Mouse (Mus musculus) lung, postnatal 25 days (tissue): ENCODE results near the gene Sh3d19.
"Not testable (repeated sequence)": the region's sequence is repeated elsewhere in the genome, so short reads cannot be mapped to it uniquely, and the experiment has no call there.

Experiments used
- DNase-seq: peaks from one replicate; pipeline ENCODE4 v3.0.0; 2022; ENCODE audit warnings: low spot score

Gene Sh3d19

DNA sequence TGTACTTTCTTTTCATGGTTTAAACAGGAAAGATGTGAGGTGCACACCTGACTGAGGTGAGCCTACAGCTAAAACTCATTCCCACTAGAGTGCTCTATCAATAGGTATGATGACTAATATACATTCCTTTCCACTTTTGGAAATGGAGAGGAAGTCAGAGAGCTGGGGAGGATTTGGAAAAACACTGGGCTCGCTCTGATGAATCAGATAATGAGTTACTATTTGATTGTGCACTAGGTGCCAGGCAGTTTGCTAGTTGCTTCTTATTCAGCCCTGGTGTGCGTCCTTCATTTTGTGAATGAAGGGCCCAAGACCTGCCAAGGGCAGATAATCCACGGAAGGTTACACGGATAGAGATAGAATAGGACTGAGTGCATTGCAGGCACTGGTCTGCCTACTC, 9.1 kb downstream of the Sh3d19 start:
- no peak for DNase-seq

- not testable (repeated sequence) for DNase-seq
These were observed 10.9 kb downstream of the Sh3d19 start for GRCm38 (mm10) chr3:85981761-85982160.

GRCm38 (mm10) chr3:85984537-85984936, 13.6 kb downstream of the Sh3d19 start:
- DNase-seq, result no peak

DNA sequence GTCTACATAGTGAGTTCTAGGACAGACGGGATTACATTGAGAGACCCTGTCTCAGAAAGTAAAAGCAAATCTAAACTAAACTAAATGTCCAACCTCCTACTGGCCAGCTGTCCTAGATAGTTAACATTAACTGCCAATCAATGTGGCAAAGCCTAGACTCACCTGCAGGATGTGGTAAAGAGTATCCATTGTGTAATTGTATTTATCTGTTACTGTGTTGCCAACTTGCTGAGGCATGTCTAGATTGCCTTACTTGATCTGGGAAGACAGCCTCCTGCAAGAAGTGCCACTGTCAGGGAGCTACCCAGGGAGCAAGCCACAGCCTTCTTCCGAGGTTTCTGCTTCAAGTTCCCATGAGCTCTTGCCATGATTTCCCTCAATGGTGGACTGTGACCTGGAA, 16.3 kb downstream of the Sh3d19 start:
- DNase-seq, result no peak

DNA sequence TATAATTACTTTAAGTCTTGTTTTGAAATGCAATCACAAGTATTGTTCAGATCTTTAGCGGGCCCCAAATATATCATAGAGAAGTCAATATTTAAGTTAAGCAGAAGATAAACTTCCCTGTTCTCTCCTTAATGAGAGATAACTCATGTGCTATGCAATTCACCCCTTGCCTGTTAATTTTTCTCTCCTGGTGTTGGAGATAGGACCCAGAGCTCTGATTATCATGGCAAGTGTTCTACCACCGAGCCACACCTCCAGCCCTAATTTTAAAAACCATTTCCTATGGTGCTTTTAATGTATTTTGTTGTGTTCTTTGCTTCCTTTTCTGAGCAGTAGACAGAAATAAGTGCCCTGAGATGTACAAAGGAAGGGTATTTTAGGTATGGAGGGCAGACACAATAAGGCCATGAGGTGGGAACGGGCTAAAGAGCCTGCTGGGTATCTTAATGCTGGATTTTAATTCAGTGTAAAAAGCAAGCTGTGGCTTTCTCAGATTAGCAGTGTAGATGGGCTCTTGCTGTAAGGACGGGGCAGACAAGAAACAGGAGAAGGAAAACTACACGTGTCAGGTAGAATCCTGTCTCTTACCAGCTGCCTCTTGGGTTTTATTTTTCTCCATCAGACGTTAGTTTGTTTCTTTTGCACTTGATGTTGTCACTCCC, 20.4 kb downstream of the Sh3d19 start:
- no peak for DNase-seq

DNA sequence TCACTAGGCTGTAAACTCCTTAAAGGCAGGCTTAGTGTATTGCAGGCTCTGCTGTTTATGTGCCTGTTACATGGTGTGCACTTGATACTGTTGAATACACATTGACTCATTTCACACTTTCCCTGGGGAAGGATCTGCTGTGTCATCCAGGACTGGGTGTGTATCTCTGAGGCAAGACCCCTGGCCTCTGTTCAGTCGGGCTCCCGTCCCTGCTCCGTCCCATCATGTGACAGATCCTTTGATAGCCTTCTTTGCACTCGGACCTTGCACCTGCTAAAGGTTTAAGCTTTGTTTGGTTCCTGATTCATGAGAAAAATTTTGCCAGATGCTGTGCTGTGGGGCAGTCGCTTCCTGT, 20.9 kb downstream of the Sh3d19 start:
- DNase-seq, result no peak

DNA sequence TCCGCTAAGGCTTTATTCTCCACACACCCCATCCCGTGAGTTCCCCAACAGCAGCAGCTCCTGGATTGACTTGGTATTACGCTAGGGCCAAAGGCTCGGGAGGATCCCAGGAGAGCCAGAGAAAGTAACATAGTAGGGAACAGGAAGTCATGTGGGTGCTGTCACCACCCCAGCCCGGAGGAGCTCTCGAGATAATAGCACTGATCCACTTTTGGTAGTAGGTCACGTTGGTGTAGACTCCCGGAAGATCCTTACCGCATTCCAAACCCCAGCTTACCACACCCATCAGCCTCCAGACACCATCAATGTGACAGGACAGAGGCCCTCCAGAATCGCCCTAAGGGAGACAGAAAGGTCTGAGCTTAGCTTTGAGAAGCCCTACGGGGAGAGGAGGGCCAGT, 22.8 kb downstream of the Sh3d19 start:
- peak; percentile 72 for DNase-seq

DNA sequence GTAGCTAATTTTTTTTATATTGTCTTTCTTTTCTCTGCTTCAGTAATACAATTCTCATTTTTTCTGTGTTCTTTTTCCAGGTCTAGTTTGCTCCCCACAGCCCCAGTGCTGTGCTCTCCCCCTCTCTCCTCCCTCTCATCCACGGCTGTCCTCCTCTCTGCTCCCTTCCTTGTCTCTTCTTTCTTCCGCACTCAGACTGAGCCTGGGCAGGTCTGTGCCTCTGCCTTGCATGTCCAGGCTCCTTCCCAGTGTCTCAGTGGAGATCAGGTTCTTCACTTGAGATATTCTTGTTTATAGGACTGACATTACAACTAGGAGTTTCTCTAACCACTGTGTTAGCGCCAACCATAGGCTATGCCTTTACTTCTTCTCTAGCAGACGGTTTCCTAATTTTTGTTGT, 23.7 kb downstream of the Sh3d19 start:
- no peak for DNase-seq

- DNase-seq, result no peak
These were observed 30.4 kb downstream of the Sh3d19 start for GRCm38 (mm10) chr3:86001271-86001670.

- DNase-seq, result no peak
These were observed 31.5 kb downstream of the Sh3d19 start, which contains the start of gene Prss48 for GRCm38 (mm10) chr3:86002423-86002822. Gene Prss48 (minus strand): TSS chr3:86002491.

- no peak for DNase-seq
These were observed 32.0 kb downstream of the Sh3d19 start for GRCm38 (mm10) chr3:86002940-86003339.

- no peak for DNase-seq
These were observed 33.8 kb downstream of the Sh3d19 start for GRCm38 (mm10) chr3:86004751-86005150.

GRCm38 (mm10) chr3:86010618-86011017, 39.7 kb downstream of the Sh3d19 start:
- no peak for DNase-seq

DNA sequence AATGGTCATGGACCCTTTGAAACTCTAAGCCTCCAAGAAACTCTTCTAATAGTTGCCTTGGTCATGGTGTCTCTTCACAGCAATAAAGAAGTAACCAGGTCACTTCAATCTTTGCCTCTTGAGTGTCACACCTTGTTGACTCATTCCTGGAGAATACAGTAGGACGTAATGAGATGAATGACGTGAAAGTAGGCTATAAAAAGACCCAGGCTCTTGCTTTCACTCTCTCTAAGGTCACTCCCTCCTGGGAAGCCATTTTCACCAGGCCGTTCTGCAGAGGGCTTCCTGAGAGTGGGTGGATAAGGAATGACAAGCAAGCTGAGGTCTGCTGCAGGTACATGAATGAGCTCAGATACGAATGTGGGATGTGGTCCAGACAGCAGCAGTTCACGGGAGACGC, 40.5 kb downstream of the Sh3d19 start:
- DNase-seq, result no peak

DNA sequence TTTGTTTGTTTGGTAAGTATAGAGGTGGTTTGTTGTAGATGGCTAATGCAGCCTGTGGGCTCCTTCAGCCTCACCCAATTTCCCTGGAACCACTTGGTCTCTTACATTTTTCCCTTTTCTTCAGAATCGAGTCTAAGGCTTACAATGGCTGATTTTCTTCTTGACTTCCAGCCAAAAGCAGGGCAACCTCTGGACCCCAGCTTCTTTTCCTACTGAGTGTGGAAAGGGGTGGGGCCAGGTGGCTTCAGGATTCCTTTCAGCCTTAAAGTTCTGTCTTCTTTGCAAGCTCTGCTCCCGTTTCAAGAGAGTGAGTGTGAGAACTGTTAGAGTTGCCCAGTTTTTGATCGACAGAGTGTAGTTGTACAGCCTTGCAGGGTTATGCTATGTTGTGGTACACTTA, 40.9 kb downstream of the Sh3d19 start:
- DNase-seq, result no peak

DNA sequence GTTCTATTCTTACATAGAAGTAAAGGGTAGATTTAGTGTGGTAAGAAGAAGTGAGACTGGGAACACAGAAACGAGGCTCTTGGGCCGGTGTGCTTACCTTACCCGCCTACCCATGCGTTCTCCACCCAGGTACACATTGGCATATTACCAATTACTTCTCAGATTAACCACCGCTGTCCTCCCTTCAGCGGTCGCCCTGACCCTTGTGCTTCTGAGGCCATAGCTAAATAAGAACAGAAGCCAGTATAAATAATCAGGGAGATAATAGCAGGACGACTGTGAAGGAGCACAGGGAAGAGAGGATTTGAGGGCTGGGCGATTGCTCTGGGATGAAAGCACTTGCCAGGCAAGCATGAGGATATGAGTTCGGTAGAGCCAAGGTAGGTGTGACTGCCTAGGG, 42.9 kb downstream of the Sh3d19 start:
- DNase-seq, result no peak

- no peak for DNase-seq
These were observed 46.1 kb downstream of the Sh3d19 start for GRCm38 (mm10) chr3:86016965-86017364.

DNA sequence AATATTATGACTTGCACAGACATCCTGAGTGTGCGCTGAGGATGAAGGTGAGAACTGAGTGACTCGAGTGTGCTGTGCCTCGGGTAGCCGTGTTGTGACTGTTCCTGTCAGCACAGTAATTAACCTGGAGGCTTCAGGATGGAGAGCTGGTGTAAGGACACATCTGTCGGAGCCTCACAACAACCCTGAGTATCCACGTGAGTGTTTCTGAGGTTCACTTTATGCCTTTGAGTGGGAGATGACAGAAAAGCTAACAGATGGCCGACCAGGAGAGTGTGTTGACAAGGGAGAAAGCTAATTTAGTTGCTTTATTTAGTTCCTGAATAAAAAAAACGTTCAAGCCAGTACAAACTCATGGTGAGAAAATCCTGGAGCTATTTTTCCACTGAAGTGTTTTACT, 46.6 kb downstream of the Sh3d19 start:
- no peak for DNase-seq

- DNase-seq, result no peak
These were observed 50.2 kb downstream of the Sh3d19 start for GRCm38 (mm10) chr3:86020921-86021650.

DNA sequence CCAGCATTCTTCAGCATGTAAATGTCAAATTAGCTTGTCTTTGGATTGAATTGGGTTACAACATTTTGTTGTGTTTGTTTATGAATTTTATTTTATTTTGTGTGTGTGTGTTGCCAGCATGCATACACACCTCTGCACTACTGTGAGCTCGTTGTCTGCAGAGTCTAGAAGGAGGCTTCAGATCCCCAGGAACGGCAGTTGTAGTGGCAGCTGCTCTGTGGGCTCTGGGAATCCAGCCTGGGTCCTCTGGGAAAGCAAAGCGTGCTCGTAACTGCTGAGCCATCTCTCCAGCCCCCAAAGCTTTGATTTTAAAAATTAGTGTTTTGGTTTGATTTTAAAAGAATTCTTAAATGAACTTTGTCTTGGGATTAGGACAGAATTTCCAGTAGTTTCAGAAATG, 50.7 kb downstream of the Sh3d19 start:
- DNase-seq, result no peak

DNA sequence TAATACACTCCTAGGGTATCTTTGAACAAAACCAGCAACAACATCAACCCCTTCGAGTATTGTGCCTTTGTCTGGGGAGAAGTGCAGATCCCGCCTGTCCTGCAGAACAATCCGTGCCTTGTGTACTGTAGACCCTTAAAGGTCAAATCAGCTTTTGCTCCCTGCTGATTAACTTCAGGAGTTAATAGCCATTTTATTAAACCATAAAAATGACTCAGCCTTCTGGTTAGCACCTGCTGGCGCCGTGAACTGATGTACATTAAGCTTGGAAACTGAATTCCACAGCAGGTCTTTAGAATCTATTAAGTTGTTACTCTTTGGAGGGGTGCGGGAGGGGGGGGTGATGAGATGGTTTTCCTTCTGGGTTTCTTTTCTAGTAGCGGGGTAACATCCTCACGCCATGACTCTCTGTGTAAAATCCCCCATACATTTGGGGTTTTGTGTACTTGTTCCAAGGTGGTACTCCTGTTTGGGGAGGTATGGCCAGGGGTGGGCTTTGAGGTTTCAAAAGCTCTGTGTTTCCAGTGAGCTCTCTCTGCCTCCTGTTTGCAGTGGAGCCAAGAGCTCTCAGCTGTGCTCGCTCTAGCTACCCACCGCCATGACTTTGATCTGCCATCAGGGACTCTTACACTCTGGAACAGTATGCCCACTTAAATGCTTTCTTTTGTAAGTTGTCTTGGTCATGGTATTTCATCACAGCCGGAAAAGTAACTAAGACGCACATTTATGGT, 53.3 kb downstream of the Sh3d19 start:
- DNase-seq, result no peak

DNA sequence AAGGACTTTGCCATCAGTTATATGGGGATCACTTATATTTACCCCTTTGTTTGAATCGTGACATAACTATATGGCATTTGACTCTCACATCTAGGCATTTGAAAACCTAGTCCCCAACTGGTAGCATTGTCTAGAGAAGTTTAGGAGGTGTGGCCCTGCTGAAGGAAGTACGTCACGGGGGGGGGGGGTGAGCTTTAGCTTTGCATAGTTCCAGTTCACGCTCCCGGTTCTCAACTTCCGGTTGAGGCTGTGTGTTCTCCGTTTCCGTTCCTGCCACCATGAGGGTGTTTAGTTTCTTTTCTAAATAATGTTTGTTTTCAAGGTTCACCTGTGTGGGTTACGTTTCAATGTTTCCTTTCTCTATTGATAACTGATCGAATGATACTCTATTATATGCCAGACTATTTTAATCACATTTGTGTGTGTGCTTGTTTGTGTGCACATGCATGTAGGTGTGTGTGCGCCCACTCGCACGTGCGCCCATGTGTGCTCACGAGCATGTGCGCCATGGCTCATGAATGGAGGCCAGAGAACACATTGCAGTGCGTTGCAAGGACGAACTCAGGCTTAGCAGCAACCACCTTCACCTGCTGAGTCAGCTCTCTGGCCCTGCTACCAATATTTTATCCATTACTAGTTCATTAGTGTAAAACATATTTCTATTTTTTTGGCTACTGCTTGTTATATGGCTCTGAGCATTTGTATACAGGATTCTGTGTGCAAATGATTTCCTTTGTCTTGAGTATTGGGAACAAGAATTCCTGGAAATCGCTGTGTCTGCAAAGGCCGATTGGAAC, 54.6 kb downstream of the Sh3d19 start:
- no peak for DNase-seq
